Mouse (Mus musculus) c-Kit-negative CD71-positive TER-119-positive erythroid progenitor cells, embryonic 14.5 days (primary cell): Measurements from ENCODE around the gene Cbs.

Experiments used
- DNase-seq: peaks from one replicate; pipeline ENCODE4 v3.0.0-alpha.2; 2013; ENCODE audit warnings: low read depth, low spot score

Gene Cbs

GRCm38 (mm10) chr17:31636942-31637811, at the start of gene Cbs:
Gene Cbs (minus strand): TSS chr17:31637238.
- DNase-seq: no peak

- no peak for DNase-seq
These were observed 49.2 kb upstream of the Cbs start for GRCm38 (mm10) chr17:31686225-31686564.

- DNase-seq: peak; percentile 55
These were observed 48.6 kb upstream of the Cbs start for GRCm38 (mm10) chr17:31685514-31686224.

GRCm38 (mm10) chr17:31680450-31680849, 43.4 kb upstream of the Cbs start:
- DNase-seq: no peak

GRCm38 (mm10) chr17:31677507-31677906, 40.5 kb upstream of the Cbs start, which contains the start of gene Cryaa:
Gene Cryaa (plus strand): TSS chr17:31677807.
- DNase-seq: no peak

- no peak for DNase-seq
These were observed 37.4 kb upstream of the Cbs start for GRCm38 (mm10) chr17:31674426-31674825.

GRCm38 (mm10) chr17:31672279-31672678, 35.2 kb upstream of the Cbs start:
- DNase-seq: no peak

GRCm38 (mm10) chr17:31671698-31672097, 34.7 kb upstream of the Cbs start:
- DNase-seq: no peak

GRCm38 (mm10) chr17:31670163-31670562, 33.1 kb upstream of the Cbs start:
- no peak for DNase-seq

- no peak for DNase-seq
These were observed 31.3 kb upstream of the Cbs start for GRCm38 (mm10) chr17:31668306-31668705.

- peak; percentile 44 for DNase-seq
These were observed 27.7 kb upstream of the Cbs start for GRCm38 (mm10) chr17:31664760-31665159.

- no peak for DNase-seq
These were observed 25.8 kb upstream of the Cbs start for GRCm38 (mm10) chr17:31662855-31663254.

GRCm38 (mm10) chr17:31660661-31661250, 23.7 kb upstream of the Cbs start:
- DNase-seq: no peak

- DNase-seq: peak; percentile 97
These were observed 21.6 kb upstream of the Cbs start, which contains the start of gene U2af1 for GRCm38 (mm10) chr17:31658468-31659185. Gene U2af1 (minus strand): TSS chr17:31658892.

GRCm38 (mm10) chr17:31658136-31658467, 21.1 kb upstream of the Cbs start:
- DNase-seq: no peak

- peak; percentile 17 for DNase-seq
These were observed 20.3 kb upstream of the Cbs start for GRCm38 (mm10) chr17:31657141-31657983.

GRCm38 (mm10) chr17:31656682-31657081, 19.6 kb upstream of the Cbs start:
- DNase-seq: no peak

GRCm38 (mm10) chr17:31655366-31655765, 18.3 kb upstream of the Cbs start:
- DNase-seq: no peak

- no peak for DNase-seq
These were observed 16.2 kb upstream of the Cbs start for GRCm38 (mm10) chr17:31653277-31653676.

- DNase-seq: no peak
These were observed 15.1 kb upstream of the Cbs start for GRCm38 (mm10) chr17:31652152-31652551.
